Mouse (Mus musculus): ENCODE measurements around the gene Nfia.

DNA sequence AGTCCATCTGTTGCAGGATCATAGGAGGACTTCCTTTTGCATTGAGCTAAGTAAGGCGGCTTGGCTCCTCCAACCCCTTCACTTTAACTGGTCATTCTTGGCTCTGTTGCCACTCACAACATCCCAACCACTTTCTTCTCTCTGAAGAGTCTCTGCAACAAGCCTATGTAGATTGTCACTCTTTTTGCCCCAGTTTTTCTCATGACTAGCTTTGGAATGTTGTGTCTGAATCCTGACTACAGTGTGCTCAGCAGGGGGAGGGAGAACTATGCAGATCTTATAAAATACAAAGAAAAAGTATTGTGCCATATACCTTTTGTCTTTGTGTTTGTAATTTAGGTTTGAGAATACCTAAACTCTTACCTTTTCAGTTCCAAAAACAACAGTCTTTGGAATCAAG, 119.1 kb downstream of the Nfia start:
- TF ChIP-seq CTCF (IDR thresholded peaks at IDR 0.05; ENCODE audit: low read depth, low read length) (no peak), GATA1 (IDR thresholded peaks at IDR 0.05; ENCODE audit: borderline replicate concordance, low read length) (no peak), GATA2 (IDR thresholded peaks at IDR 0.05; ENCODE audit: borderline replicate concordance, low read depth, low read length) (no peak), POLR2AphosphoS5 (IDR thresholded peaks at IDR 0.05; ENCODE audit: insufficient replicate concordance, low read depth, low read length) (no peak)

All from G1E (cell line).